Mouse (Mus musculus): ENCODE data around the gene Diaph3. TPM values are rescaled to one million over a fixed set of nuclear protein-coding genes. Genes with fewer than 3 reads are reported as not detected.

Diaph3 gene
- polyA plus RNA-seq (2015; fragmentation: Nextera tagmentation; extraction: Ambion mirVana): 11.5 and 12.4 TPM in 2 replicates

DNA sequence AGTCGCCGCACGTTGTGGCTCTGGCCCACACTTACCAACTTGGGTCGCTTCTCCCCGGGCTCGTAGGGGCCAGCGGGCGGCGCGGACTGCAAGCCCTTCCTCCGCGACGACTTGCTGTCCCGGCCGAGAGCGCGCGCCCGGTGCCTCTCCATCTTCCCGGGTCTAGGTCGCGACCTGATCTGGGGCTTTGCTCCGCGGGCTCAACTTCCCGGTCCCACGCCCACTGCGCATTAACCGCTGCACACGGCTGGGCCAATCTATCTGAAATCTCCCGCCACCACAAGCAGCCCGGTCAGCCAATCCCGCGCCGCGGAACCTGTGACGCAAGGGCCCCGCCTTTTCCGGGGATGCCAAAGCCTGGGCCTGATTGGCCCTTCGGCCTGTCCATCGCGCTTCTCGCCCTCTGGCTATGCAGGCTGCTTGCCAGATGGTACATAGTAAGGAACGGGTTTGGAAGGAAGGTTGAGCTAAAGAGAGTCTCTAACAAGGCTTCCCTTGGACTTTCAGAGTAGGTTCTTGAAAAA is at the start of gene Diaph3:
Gene Diaph3, minus strand, starts transcription at position 273 of the 524 bp plus-strand sequence.
- Histone ChIP-seq H3K4me1 (0 out of 2 replicates have a peak, but pooled peaks cover 3% of the 10 kb centered on the region), H3K4me3 (peak within 1 kb of the TSS; percentile 87), H3K9me3 (no peaks in the 10 kb centered on the region), H3K27me3 (no peaks in the 10 kb centered on the region), H3K27ac (peak within 1 kb of the TSS; percentile 73), H3K4me2 (peak within 1 kb of the TSS; percentile 91), H3K9ac (peak within 1 kb of the TSS; percentile 46), H3K36me3 (no peaks in the 10 kb centered on the region)
- peak; percentile 96 for ATAC-seq (ENCODE audit: insufficient number of reproducible peaks, low FRiP score, low TSS enrichment, low read depth)
- under 1% methylated on average over 43 of the region's 43 CpGs for WGBS

DNA sequence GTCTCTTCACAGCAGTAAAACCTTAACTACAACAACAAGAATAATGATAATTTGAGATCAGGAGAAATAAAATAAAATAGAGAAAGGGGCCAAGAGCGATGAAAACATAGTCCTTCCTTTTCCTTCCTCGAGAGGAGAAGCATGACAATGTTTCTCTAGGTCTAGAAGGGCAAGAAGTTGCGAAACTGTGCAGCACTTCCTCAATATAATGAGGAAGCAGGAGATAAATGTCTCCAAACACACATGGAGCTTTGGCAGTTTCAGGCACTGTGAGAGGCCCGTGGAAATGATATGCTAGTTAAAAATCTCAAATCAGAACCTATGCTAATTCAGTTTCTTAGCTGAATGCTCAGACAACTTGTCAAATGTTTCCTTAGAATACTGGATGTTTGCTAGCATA is 49.6 kb upstream of the Diaph3 start:
- H3K4me3 ChIP-seq: no peak overlapping the region
- H3K27me3 ChIP-seq: no peaks in the 10 kb centered on the region
- H3K27ac ChIP-seq: no peak overlapping the region
- H3K36me3 ChIP-seq: no peaks in the 10 kb centered on the region
- no peaks in the 10 kb centered on the region for H3K4me1 ChIP-seq
- H3K4me2 ChIP-seq: no peak overlapping the region
- H3K9me3 ChIP-seq: no peaks in the 10 kb centered on the region
- ATAC-seq (ENCODE audit: insufficient number of reproducible peaks, low FRiP score, low TSS enrichment, low read depth): no peak
- no peak overlapping the region for H3K9ac ChIP-seq
- WGBS: 78% methylated on average over 4 of the region's 4 CpGs

DNA sequence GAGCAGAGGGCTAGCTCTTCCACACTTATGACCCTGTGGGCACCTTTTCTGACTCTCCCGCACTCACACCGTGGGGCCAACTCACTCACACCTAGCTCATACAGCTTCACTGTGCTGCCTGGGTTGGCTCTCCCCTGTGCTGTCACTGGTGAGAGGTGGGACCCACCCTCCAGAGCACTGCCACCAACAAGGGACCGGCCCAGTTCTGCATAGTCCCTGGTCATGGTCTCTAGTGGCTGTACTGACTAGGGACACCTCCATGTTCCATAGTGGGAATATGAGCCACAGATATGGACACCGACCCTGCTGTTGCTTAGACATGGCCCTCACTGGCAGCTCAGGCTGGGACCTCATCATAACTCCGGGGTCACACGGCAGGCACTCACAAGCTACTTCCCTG is 30.5 kb upstream of the Diaph3 start:
- WGBS: 86% methylated on average over 6 of the region's 6 CpGs
- ATAC-seq (ENCODE audit: insufficient number of reproducible peaks, low FRiP score, low TSS enrichment, low read depth): no peak

DNA sequence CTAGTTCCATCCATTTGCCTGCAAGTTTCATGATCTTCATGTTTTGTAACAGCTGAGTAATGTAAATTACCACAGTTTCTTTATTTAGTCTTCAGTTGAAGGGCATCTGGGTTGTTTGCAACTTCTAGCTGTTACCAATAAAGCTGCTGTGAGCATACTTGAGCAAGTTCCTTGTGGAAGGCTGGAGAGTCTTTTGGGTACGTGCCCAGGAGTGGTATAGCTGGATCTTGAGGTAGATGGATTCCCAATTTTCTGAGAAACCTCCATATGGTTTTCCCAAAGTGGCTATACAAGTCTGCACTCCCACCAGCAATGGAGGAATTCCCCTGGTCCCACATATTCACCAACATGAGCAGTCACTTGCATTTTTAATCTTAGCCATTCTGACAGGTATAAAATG is 28.1 kb upstream of the Diaph3 start:
- H3K4me3 ChIP-seq: no peak overlapping the region
- 55% methylated on average over 1 of the region's 1 CpGs for WGBS
- H3K4me1 ChIP-seq: no peaks in the 10 kb centered on the region
- H3K9me3 ChIP-seq: no peaks in the 10 kb centered on the region
- H3K27ac ChIP-seq: no peak overlapping the region
- H3K36me3 ChIP-seq: no peaks in the 10 kb centered on the region
- H3K27me3 ChIP-seq: no peaks in the 10 kb centered on the region
- H3K9ac ChIP-seq: no peak overlapping the region
- ATAC-seq (ENCODE audit: insufficient number of reproducible peaks, low FRiP score, low TSS enrichment, low read depth): no peak
- H3K4me2 ChIP-seq: no peak overlapping the region

More for the DNA sequence above, 30.5 kb upstream of the Diaph3 start:
- H3K4me1 ChIP-seq: no peaks in the 10 kb centered on the region
- H3K9me3 ChIP-seq: no peaks in the 10 kb centered on the region
- H3K4me3 ChIP-seq: no peak overlapping the region
- no peaks in the 10 kb centered on the region for H3K27me3 ChIP-seq
- no peak overlapping the region for H3K27ac ChIP-seq
- H3K36me3 ChIP-seq: no peaks in the 10 kb centered on the region
- H3K9ac ChIP-seq: no peak overlapping the region
- H3K4me2 ChIP-seq: no peak overlapping the region

DNA sequence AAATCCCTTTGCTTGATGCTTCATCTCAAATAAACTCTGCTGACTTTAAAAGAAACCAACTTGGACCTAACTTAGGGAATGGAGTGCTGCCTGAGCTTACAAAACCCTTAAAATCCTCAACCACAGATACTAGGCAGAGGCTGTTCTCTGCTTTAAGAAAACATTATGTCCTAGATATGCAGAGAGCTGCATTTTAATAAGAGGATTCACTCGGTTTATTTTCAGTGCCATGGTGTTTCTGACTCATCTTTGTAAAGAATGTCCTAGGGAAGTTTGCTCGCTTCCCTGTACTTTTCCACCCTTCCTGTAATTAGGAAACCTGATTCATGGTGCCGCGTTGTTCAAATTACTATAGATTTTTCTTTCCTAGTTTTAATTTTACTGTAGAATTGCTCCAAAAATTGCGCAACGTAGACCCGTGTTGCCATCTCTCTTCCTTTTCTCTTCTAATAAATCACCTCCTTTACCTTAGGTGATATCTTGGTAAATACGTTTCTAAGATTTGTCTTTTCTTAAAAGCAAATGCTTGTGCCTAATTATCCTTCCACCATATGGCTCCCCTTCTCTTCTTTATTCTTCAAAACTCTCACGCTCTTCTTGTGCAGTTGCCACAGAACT is 14.7 kb upstream of the Diaph3 start:
- WGBS: 78% methylated on average over 9 of the region's 9 CpGs
- no peak for ATAC-seq (ENCODE audit: insufficient number of reproducible peaks, low FRiP score, low TSS enrichment, low read depth)

DNA sequence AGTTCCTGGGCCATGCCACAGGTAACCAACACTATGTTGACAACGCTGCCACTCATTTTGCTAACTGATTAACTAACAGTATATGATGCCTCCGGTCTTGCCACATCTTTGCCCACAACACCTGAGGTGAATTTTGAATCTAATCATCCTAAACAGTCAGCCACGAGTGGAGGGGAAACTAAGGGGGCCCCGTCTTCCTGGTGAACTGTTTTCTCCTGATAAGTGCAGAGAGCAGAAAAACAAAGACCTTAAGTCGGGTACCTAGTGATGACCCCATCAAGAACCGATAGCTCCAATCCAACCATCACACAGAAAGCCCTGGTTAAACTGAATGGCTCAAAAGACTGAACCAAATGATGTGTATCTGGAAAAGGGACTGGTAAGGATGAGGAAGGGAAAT is 8.6 kb upstream of the Diaph3 start:
- H3K4me2 ChIP-seq: no peak overlapping the region
- H3K9me3 ChIP-seq: no peaks in the 10 kb centered on the region
- H3K9ac ChIP-seq: no peak overlapping the region
- H3K4me1 ChIP-seq: no peaks in the 10 kb centered on the region
- no peak for ATAC-seq (ENCODE audit: insufficient number of reproducible peaks, low FRiP score, low TSS enrichment, low read depth)
- H3K4me3 ChIP-seq: no peak overlapping the region
- H3K27ac ChIP-seq: no peak overlapping the region
- H3K27me3 ChIP-seq: no peaks in the 10 kb centered on the region
- 81% methylated on average over 6 of the region's 6 CpGs for WGBS
- no peaks in the 10 kb centered on the region for H3K36me3 ChIP-seq

More for the DNA sequence above, 14.7 kb upstream of the Diaph3 start:
- Histone ChIP-seq H3K4me2 (no peak overlapping the region), H3K4me1 (no peaks in the 10 kb centered on the region), H3K27ac (no peak overlapping the region), H3K9me3 (no peaks in the 10 kb centered on the region), H3K4me3 (no peak overlapping the region), H3K9ac (no peak overlapping the region), H3K27me3 (no peaks in the 10 kb centered on the region), H3K36me3 (no peaks in the 10 kb centered on the region)

DNA sequence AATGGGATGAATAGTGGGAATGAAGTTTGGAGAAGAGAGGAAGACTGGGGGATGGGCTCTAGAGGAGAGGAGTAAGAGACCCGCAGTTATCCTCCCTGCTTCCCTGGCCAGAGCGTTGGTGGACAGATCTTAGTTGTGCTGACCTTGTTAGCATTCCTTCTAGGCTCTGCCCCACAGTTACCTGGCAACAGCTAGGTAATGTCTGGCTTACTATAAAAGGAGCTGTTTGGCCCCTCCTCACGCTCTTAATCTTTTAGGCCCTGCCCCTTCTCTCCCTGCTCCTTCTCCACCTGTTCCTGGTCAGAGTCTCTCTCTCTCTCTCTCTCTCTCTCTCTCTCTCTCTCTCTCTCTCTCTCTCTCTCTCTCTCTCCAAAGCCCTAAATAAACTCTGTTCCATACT is 5.7 kb upstream of the Diaph3 start:
- no peak overlapping the region for H3K27ac ChIP-seq
- H3K4me1 ChIP-seq: 0 out of 2 replicates have a peak, but pooled peaks cover under 1% of the 10 kb centered on the region
- H3K9me3 ChIP-seq: no peaks in the 10 kb centered on the region
- H3K9ac ChIP-seq: no peak overlapping the region
- no peak overlapping the region for H3K4me3 ChIP-seq
- H3K4me2 ChIP-seq: no peak overlapping the region
- 34% methylated on average over 3 of the region's 3 CpGs for WGBS
- H3K27me3 ChIP-seq: no peaks in the 10 kb centered on the region
- no peak for ATAC-seq (ENCODE audit: insufficient number of reproducible peaks, low FRiP score, low TSS enrichment, low read depth)
- no peaks in the 10 kb centered on the region for H3K36me3 ChIP-seq

DNA sequence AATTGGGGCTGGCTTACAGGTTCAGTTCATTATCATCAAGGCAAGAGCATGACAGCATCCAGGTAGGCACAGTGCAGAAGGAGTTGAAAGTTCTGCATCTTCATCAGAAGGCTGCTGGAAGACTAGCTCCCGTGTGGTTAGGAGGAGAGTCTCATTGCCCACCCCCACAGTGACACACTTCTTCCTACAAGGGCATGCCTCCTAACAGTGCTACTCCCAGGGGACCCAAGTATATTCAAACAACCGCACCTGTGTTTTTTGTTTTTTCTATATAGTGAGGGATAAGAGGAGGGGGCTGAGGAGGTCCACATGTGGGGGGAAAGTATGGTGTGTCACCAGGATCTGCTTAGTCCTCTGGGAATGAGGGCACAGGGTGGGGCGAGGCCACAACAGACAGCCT is 4.3 kb upstream of the Diaph3 start:
- Histone ChIP-seq H3K27ac (no peak overlapping the region), H3K9ac (no peak overlapping the region), H3K4me1 (0 out of 2 replicates have a peak, but pooled peaks cover 3% of the 10 kb centered on the region), H3K4me2 (no peak overlapping the region), H3K36me3 (no peaks in the 10 kb centered on the region), H3K4me3 (no peak overlapping the region), H3K27me3 (no peaks in the 10 kb centered on the region), H3K9me3 (no peaks in the 10 kb centered on the region)
- WGBS: 81% methylated on average over 3 of the region's 3 CpGs
- ATAC-seq (ENCODE audit: insufficient number of reproducible peaks, low FRiP score, low TSS enrichment, low read depth): no peak

DNA sequence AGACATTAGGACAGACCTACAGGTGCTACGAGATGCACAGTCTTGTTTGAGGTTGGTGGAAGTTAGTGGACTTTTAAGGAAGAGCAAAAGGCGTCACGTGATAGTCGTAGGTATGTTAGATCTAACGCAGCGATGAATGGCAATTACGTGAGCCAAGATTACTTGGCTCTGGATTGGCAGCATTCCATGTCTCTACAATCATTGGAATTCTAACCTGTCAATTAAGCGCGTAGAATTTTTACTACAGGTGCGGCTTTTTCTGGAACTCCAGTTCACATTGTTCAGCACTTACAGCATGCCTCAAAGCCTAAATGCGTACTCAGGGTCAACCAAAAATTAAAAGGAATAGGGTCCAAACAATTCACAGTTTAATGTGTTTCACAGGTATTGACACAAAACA is 742 bp upstream of the Diaph3 start:
- Histone ChIP-seq H3K27me3 (no peaks in the 10 kb centered on the region), H3K9ac (no peak overlapping the region), H3K4me2 (peak overlapping the region; percentile 91), H3K27ac (no peak overlapping the region), H3K9me3 (no peaks in the 10 kb centered on the region), H3K4me1 (0 out of 2 replicates have a peak, but pooled peaks cover 3% of the 10 kb centered on the region), H3K4me3 (peak overlapping the region; percentile 87), H3K36me3 (no peaks in the 10 kb centered on the region)
- ATAC-seq (ENCODE audit: insufficient number of reproducible peaks, low FRiP score, low TSS enrichment, low read depth): no peak
- 55% methylated on average over 11 of the region's 11 CpGs for WGBS

DNA sequence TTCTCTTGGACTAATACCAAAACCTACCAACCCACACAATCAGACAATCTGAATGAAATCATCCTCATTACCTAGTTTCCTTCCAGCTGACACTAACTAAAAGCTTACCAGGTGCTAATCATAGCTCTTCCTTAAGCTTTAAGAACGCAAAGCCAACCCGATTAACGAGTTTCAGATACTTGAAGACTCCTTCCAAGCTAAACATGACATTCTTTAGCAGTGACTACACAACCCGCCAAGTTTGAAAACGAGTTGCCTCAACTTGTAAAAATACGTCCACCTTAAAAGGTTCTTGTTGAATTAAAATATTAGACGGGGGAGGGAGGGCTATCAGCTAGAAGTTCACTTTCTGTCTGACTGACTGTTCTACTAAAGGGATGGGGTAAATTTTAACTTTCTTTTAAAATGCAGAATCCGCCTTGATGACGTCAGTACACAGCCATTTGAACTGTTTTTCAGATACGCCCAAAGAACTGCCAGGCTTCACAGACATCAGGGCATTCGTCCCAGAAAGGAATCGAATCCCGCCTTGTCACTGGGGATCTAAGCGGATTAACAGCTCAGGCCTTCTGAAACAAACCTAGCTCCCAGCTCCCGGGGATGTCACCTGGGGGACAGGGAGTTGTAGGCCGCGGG is 590 bp downstream of the Diaph3 start:
- Histone ChIP-seq H3K27me3 (no peaks in the 10 kb centered on the region), H3K27ac (peak overlapping the region; percentile 73), H3K9me3 (no peaks in the 10 kb centered on the region), H3K4me2 (peak overlapping the region; percentile 91), H3K36me3 (no peaks in the 10 kb centered on the region), H3K4me1 (0 out of 2 replicates have a peak, but pooled peaks cover 3% of the 10 kb centered on the region), H3K9ac (peak overlapping the region; percentile 46), H3K4me3 (peak overlapping the region; percentile 87)
- WGBS: 2% methylated on average over 17 of the region's 17 CpGs
- no peak; the same call in 1 of the 2 replicates for ATAC-seq (ENCODE audit: insufficient number of reproducible peaks, low FRiP score, low TSS enrichment, low read depth)

DNA sequence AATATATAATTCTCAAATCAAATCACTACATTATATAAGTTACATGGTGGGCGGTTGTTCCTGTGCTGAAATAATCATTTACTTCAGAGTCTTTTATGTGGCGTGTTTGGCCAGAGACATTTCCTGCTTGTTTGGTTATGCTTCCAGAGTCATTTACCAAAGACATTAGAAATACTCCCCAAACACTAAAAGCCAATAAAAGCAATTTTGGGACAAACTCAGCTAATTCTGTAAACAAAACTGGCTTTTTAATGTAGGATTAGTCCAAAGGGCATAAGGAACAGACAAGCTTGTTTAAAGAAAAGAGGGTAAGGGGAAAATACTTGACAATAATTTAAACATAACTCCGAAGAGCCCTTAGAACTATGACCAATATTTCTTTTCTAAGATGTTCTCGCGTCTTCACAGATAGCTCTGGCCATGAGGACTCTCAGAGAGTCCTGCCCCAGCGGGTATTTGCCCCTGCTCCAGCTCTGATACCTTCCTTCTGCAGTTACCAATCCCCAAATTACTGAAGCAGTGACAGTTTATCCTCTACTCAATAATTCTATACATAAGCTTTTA is 14.9 kb downstream of the Diaph3 start:
- Histone ChIP-seq H3K27ac (no peak overlapping the region), H3K4me3 (no peak overlapping the region), H3K36me3 (no peaks in the 10 kb centered on the region), H3K9ac (no peak overlapping the region), H3K9me3 (no peaks in the 10 kb centered on the region), H3K27me3 (no peaks in the 10 kb centered on the region), H3K4me1 (no peaks in the 10 kb centered on the region), H3K4me2 (no peak overlapping the region)
- ATAC-seq (ENCODE audit: insufficient number of reproducible peaks, low FRiP score, low TSS enrichment, low read depth): no peak
- WGBS: 86% methylated on average over 6 of the region's 6 CpGs

DNA sequence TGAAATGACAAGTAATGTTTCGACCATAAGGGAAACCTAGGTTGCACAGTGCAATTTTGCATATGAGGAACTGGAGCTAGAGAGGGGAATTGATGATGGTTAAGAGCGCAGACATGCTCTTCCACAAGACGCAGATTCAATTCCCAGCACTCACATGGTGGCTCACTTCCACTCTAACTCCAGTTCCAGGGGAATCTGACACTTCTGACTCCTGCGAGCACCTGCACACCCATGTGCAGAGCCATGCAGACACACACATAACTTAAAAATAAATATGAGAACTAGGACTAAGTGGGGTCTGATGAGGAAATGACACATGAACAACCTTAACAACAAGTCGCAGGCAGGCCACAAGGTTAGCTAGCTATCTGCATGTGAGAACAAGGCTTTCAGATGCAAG is 15.5 kb downstream of the Diaph3 start:
- ATAC-seq (ENCODE audit: insufficient number of reproducible peaks, low FRiP score, low TSS enrichment, low read depth): no peak
- 73% methylated on average over 5 of the region's 5 CpGs for WGBS
- Histone ChIP-seq H3K9me3 (no peaks in the 10 kb centered on the region), H3K27me3 (no peaks in the 10 kb centered on the region), H3K4me3 (no peak overlapping the region), H3K9ac (no peak overlapping the region), H3K27ac (no peak overlapping the region), H3K36me3 (no peaks in the 10 kb centered on the region), H3K4me1 (no peaks in the 10 kb centered on the region), H3K4me2 (no peak overlapping the region)

All from limb, embryonic 15.5 days (tissue).